Mouse (Mus musculus): ENCODE data around the gene Fancd2. TPM values are rescaled to one million over a fixed set of nuclear protein-coding genes. Genes with fewer than 3 reads are reported as not detected.
A peak's percentile ranks its signal among the peaks of the same experiment; 100 is the strongest.

Gene Fancd2
- 1.8 and 3.7 TPM in 2 replicates for polyA plus RNA-seq (2015; fragmentation: Nextera tagmentation; extraction: Ambion mirVana)

DNA sequence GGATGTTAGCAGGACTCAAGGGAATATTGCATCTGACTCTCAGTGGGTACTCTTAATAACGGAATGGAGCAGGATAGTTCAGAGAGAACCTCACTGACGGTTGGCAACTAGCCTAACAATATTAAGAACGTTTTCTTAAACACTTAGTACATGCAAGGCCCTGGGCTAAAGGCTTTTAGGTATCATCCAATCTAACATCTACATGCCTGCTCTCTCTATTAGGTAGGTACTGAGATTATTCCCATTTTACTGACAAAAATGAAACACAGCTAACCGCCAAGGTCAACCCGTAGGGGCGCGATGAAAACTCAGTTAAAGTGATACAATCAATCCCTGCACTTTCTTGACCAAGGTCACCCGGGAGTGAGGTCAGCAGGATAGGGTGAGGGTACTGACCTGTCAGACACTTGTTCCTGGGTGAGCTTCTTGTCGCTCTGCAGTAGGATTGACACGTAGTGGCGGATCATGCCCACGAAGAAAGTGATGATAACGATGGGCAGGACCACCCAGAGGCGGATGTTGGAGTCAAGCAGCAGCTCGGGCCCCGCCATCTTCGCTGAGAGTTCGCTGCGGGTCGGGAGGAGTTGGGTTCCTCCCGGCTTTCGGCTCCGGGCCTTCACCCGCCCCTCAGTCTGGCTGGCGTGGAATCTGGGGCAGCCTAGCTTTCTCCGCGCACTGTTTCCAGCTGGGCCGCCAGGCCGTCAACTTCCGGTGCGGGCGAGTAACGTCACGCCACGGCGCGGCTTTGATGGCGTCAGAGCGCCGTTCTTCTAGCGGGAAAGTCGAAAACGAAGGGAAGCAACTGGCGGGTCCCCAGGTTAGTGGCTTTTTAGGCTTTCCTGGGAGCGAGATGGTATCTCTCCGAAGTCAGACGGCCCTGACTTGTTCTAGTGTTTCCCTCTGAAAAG lies at the start of gene Fancd2, which contains the start of gene Emc3:
Gene Fancd2 (plus strand): TSS at position 751 of the 908 bp plus-strand sequence.
Gene Emc3 (minus strand): TSS at position 721 of the 908 bp plus-strand sequence.
- H3K9me3 ChIP-seq (replicated peaks): no peaks in the 10 kb centered on the region
- H3K9ac ChIP-seq (replicated peaks): peak within 1 kb of the TSS; percentile 71
- 0 out of 2 replicates have a peak, but pooled peaks cover 5% of the 10 kb centered on the region for H3K36me3 ChIP-seq
- peaks cover 24% of the 10 kb centered on the region for H3K4me1 ChIP-seq
- peak within 1 kb of the TSS; percentile 80 for H3K4me3 ChIP-seq (replicated peaks)
- peak within 1 kb of the TSS; percentile 84 for H3K27ac ChIP-seq (replicated peaks)
- WGBS: 1% methylated on average over 47 of the region's 47 CpGs
- peak; percentile 92 for ATAC-seq (ENCODE audit: low FRiP score)
- H3K4me2 ChIP-seq: peak within 1 kb of the TSS; percentile 72
- no peaks in the 10 kb centered on the region for H3K27me3 ChIP-seq (replicated peaks)

DNA sequence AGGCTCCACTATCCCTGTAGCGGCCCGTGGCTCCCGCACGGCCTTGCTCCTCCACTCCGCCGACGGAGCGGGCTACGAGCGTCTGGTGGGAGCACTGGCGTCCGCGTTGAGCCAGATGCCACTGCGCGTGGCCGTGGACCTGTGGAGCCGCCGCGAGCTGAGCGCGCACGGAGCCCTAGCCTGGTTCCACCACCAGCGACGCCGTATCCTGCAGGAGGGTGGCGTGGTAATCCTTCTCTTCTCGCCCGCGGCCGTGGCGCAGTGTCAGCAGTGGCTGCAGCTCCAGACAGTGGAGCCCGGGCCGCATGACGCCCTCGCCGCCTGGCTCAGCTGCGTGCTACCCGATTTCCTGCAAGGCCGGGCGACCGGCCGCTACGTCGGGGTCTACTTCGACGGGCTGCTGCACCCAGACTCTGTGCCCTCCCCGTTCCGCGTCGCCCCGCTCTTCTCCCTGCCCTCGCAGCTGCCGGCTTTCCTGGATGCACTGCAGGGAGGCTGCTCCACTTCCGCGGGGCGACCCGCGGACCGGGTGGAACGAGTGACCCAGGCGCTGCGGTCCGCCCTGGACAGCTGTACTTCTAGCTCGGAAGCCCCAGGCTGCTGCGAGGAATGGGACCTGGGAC lies 48.9 kb upstream of the Fancd2 start:
- peak overlapping the region; percentile 89 for H3K9ac ChIP-seq (replicated peaks)
- WGBS: under 1% methylated on average over 65 of the region's 65 CpGs
- no peaks in the 10 kb centered on the region for H3K9me3 ChIP-seq (replicated peaks)
- H3K27ac ChIP-seq (replicated peaks): peak overlapping the region; percentile 90
- no peaks in the 10 kb centered on the region; the same call in 1 of the 2 replicates for H3K27me3 ChIP-seq (replicated peaks)
- no peaks in the 10 kb centered on the region for H3K36me3 ChIP-seq
- H3K4me1 ChIP-seq: peaks cover 45% of the 10 kb centered on the region
- H3K4me2 ChIP-seq: peak overlapping the region; percentile 78
- H3K4me3 ChIP-seq (replicated peaks): peak overlapping the region; percentile 55
- peak; percentile 78 for ATAC-seq (ENCODE audit: low FRiP score)

DNA sequence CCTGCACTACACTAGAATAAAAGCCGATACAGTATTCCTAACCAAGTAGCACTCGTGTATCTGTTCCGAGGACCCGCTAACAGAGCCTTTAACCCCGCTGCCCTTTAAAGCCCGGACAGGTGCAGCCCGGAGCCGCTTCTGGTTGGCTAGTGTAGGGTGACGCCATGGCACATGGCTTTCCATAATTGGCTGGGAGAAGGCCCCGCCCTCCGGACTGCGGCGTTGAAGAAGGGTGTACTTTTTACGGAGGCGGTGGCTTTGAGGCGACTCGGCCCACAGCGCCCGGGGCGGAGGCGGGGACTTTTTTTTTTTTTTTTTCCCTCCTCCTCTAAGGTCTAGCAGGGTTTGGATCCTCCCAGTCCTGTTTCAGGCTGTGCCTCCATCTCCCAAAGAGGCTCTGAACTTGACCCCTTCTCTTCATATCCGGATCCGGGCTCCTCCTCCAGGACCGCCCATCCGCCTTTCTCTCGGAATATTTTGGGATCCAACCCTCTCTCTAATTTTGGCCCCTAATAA lies 48.3 kb upstream of the Fancd2 start, which contains the start of gene Creld1:
Gene Creld1 (plus strand): TSS at position 198 of the 516 bp plus-strand sequence.
- peak within 1 kb of the TSS; percentile 89 for H3K9ac ChIP-seq (replicated peaks)
- peak within 1 kb of the TSS; percentile 90 for H3K27ac ChIP-seq (replicated peaks)
- no peaks in the 10 kb centered on the region; the same call in 1 of the 2 replicates for H3K27me3 ChIP-seq (replicated peaks)
- peak; percentile 97 for ATAC-seq (ENCODE audit: low FRiP score)
- H3K9me3 ChIP-seq (replicated peaks): no peaks in the 10 kb centered on the region
- H3K36me3 ChIP-seq: peaks cover 3% of the 10 kb centered on the region; the same call in 1 of the 2 replicates
- peaks cover 46% of the 10 kb centered on the region for H3K4me1 ChIP-seq
- H3K4me3 ChIP-seq (replicated peaks): peak within 1 kb of the TSS; percentile 55
- peak within 1 kb of the TSS; percentile 78 for H3K4me2 ChIP-seq
- WGBS: under 1% methylated on average over 26 of the region's 26 CpGs

DNA sequence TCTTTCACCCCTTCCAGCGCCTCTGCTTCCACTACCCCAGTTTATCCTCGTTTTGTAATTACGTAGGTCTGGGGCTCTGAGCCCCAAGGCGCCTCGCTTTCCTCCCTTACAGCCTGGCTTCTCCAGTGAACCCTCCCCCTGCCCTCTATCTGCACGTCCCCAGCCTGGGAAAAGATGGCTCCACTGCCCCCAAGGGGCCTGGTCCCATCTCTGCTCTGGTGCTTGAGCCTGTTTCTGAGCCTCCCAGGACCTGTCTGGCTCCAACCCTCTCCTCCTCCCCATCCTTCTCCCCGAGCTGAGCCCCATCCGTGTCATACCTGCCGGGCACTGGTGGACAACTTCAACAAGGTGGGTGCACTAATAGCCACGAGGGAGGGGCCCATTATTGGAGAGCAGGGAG lies 47.8 kb upstream of the Fancd2 start:
- Histone ChIP-seq H3K27ac (replicated peaks) (peak overlapping the region; percentile 90), H3K9ac (replicated peaks) (peak overlapping the region; percentile 89), H3K4me2 (peak overlapping the region; percentile 78), H3K36me3 (peaks cover 9% of the 10 kb centered on the region), H3K4me1 (peaks cover 50% of the 10 kb centered on the region), H3K27me3 (replicated peaks) (no peaks in the 10 kb centered on the region; the same call in 1 of the 2 replicates), H3K9me3 (replicated peaks) (no peaks in the 10 kb centered on the region), H3K4me3 (replicated peaks) (peak overlapping the region; percentile 55)
- 8% methylated on average over 10 of the region's 10 CpGs for WGBS
- peak; percentile 55 for ATAC-seq (ENCODE audit: low FRiP score)

DNA sequence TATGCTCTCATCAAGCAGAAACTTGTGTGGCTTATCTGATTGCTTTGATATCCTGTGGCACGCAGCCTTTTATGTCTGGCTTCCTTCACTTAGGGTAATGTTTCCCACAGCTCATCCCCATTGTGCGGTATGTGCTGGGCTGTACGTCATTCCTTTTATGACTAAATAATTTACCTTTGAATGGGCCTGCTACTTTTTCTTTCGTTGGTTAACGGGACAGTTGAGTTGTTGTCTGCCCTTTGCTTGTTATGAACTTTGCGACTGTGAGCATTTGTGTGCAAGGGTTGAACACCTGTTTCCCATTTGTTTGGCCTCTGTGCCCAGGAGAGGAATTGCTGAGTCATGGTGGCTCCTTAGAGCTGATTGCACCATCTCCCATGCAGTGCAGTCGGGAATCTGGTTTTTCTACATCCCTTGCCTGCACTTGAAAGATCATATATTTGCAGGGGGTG lies 44.3 kb upstream of the Fancd2 start:
- WGBS: 50% methylated on average over 7 of the region's 7 CpGs

DNA sequence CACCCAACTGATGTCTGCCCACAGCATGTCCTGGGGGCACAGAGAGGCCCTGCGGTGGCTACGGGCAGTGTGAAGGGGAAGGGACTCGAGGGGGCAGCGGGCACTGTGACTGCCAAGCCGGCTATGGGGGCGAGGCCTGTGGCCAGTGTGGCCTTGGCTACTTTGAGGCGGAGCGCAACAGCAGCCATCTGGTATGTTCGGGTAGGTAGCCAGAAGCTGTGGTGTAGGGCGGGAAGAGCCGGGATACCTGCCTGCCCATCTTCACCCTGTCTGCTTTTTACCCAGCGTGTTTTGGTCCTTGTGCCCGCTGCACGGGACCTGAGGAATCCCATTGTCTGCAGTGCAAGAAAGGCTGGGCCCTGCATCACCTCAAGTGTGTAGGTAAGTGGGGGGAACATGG lies 42.1 kb upstream of the Fancd2 start:
- Histone ChIP-seq H3K36me3 (peaks cover 48% of the 10 kb centered on the region), H3K9ac (replicated peaks) (no peak overlapping the region), H3K9me3 (replicated peaks) (no peaks in the 10 kb centered on the region), H3K4me2 (no peak overlapping the region), H3K4me1 (peaks cover 33% of the 10 kb centered on the region), H3K4me3 (replicated peaks) (no peak overlapping the region), H3K27me3 (replicated peaks) (no peaks in the 10 kb centered on the region), H3K27ac (replicated peaks) (no peak overlapping the region)
- 94% methylated on average over 14 of the region's 14 CpGs for whole genome bisulfite sequencing
- no peak for ATAC-seq (ENCODE audit: low FRiP score)

More for the DNA sequence above, 44.3 kb upstream of the Fancd2 start:
- no peak for ATAC-seq (ENCODE audit: low FRiP score)
- Histone ChIP-seq H3K36me3 (peaks cover 37% of the 10 kb centered on the region), H3K9me3 (replicated peaks) (no peaks in the 10 kb centered on the region), H3K27ac (replicated peaks) (no peak overlapping the region), H3K4me3 (replicated peaks) (no peak overlapping the region), H3K27me3 (replicated peaks) (no peaks in the 10 kb centered on the region), H3K4me2 (no peak overlapping the region), H3K9ac (replicated peaks) (no peak overlapping the region), H3K4me1 (peaks cover 41% of the 10 kb centered on the region)

DNA sequence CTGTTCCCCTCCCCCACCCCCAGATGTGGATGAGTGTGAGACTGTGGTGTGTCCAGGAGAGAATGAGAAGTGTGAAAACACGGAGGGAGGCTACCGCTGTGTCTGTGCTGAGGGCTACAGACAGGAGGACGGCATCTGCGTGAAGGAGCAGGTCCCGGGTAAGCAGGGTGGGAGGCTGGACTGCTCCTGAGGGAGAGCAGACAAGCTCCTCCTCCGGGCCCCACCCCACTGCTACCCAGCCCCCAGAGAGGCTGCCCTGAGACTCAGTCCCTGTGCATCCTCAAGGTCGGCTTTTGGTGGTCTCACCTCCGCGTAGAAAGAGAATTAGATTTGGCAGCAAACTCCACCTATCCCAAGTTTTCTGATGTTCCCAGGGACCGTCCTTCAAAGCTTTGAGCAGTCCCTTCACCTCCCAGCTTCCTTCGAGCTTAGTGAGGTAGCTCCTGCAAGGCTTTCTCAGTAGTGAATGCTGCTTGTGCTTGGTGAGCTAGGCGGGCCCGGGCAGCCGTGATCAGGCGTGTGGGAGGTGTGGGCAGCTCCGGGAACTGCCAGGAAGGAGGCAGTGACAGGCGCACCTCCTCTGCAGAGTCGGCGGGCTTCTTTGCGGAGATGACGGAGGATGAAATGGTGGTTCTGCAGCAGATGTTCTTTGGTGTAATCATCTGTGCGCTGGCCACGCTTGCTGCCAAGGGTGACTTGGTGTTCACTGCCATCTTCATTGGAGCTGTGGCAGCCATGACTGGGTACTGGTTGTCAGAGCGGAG lies 39.2 kb upstream of the Fancd2 start:
- ATAC-seq (ENCODE audit: low FRiP score): no peak
- 82% methylated on average over 24 of the region's 24 CpGs for WGBS
- Histone ChIP-seq H3K4me1 (peaks cover 24% of the 10 kb centered on the region), H3K27me3 (replicated peaks) (peaks cover 10% of the 10 kb centered on the region), H3K9ac (replicated peaks) (no peak overlapping the region), H3K36me3 (peaks cover 50% of the 10 kb centered on the region), H3K27ac (replicated peaks) (no peak overlapping the region), H3K9me3 (replicated peaks) (no peaks in the 10 kb centered on the region), H3K4me2 (no peak overlapping the region), H3K4me3 (replicated peaks) (no peak overlapping the region)

DNA sequence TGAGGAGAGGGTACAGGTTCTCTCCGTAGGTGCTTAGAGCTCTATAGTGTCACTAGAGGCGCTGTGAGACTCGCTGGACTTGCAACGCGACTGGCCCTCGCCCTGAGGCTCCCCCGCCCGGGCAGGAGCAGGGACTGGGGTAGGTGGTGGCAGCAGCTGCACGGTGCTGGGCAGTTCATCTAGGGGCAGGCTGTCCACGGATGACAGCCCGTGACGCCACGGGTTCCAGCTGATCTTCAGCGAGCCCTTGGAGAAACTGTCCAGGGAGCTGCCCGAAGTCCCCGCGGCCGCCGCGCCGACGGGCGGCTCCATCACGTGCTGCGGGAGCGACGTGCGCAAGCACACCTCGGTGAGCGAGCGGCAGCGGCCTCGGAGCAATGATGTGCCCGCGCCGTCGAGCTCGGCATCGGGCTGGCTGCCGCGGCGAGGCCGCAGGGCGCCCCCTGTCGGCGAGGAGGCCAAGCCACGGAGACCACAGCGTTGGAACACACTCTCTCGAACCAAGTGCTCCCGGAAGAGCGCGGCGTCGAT lies 37.2 kb upstream of the Fancd2 start:
- WGBS: under 1% methylated on average over 54 of the region's 54 CpGs
- 0 out of 2 replicates have a peak overlapping the region, but pooled peaks have one; percentile 29 for H3K27ac ChIP-seq (replicated peaks)

DNA sequence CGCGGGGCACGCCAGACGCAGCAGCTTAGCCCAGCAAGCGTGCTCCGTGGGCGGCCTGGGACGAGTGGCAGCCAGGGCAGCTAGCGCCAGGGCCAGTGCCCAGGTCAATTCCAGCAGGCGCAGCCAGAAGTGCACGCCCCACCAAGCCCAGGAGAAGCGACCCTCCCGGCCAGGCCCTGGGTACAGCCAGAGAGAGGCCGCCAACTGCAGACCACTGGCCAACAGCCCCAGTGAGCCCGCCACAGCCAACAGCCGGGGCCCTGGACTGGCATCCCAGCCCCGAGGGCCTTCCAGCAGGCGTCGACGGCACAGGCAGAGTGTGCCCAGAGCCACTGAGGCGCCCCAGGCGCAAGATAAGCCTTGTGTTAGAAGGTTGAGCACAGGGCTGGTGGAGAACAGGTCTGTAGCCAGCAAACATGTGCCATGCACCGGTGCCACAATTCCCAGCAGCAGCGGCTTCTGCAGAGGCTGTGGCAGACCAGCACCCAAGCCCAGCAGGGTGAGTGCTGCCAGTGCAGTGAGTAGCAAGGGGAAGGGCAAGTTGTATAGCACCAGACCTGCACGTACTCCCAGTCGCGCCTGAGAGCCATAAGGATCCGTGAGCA lies 36.3 kb upstream of the Fancd2 start:
- peaks cover 10% of the 10 kb centered on the region for H3K27me3 ChIP-seq (replicated peaks)
- H3K4me1 ChIP-seq: peaks cover 20% of the 10 kb centered on the region
- 0 out of 2 replicates have a peak overlapping the region, but pooled peaks have one; percentile 29 for H3K27ac ChIP-seq (replicated peaks)
- H3K4me2 ChIP-seq: peak overlapping the region; percentile 58
- H3K9me3 ChIP-seq (replicated peaks): no peaks in the 10 kb centered on the region
- H3K36me3 ChIP-seq: peaks cover 34% of the 10 kb centered on the region
- no peak overlapping the region for H3K9ac ChIP-seq (replicated peaks)
- peak overlapping the region; percentile 37; the same call in 1 of the 2 replicates for H3K4me3 ChIP-seq (replicated peaks)
- ATAC-seq (ENCODE audit: low FRiP score): peak; percentile 23; the same call in 1 of the 2 replicates
- WGBS: 53% methylated on average over 28 of the region's 28 CpGs

More for the DNA sequence above, 37.2 kb upstream of the Fancd2 start:
- Histone ChIP-seq H3K9ac (replicated peaks) (0 out of 2 replicates have a peak overlapping the region, but pooled peaks have one; percentile 21), H3K4me2 (peak overlapping the region; percentile 58), H3K9me3 (replicated peaks) (no peaks in the 10 kb centered on the region), H3K27me3 (replicated peaks) (peaks cover 10% of the 10 kb centered on the region), H3K4me3 (replicated peaks) (peak overlapping the region; percentile 37), H3K36me3 (peaks cover 43% of the 10 kb centered on the region), H3K4me1 (peaks cover 19% of the 10 kb centered on the region)
- ATAC-seq (ENCODE audit: low FRiP score): peak; percentile 64

DNA sequence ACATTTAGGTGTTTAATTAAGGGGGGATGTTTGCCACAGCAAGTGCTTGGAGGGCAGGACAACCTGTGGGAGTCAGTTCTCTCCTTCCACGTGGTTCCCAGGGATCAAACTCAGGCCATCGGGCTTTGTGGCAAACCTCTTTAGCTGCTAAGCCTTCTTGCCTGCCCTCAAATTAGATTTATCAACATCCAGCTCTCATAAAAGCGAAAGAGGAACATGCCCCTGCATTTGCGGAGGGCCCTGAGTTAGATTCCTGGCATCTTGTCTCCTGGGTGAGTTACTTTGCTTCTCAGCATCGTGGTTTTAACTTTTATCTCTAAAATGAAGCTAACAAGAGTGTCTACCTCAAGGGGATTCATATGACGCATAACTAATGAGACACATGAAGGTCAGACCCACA lies 32.1 kb upstream of the Fancd2 start:
- H3K4me3 ChIP-seq (replicated peaks): no peak overlapping the region
- H3K9ac ChIP-seq (replicated peaks): no peak overlapping the region
- H3K36me3 ChIP-seq: peaks cover 8% of the 10 kb centered on the region; the same call in 1 of the 2 replicates
- H3K4me1 ChIP-seq: peaks cover 38% of the 10 kb centered on the region
- H3K4me2 ChIP-seq: no peak overlapping the region
- H3K9me3 ChIP-seq (replicated peaks): no peaks in the 10 kb centered on the region
- no peak overlapping the region for H3K27ac ChIP-seq (replicated peaks)
- WGBS: 79% methylated on average over 6 of the region's 6 CpGs
- no peak for ATAC-seq (ENCODE audit: low FRiP score)
- peaks cover 17% of the 10 kb centered on the region for H3K27me3 ChIP-seq (replicated peaks)

Data from neural tube, embryonic 15.5 days (tissue).